Mouse (Mus musculus) neutrophil, adult 5-6 weeks (primary cell): Measurements from ENCODE around the gene Usp19. TPM values are rescaled to one million over a fixed set of nuclear protein-coding genes. Genes with fewer than 3 reads are reported as not detected.

Experiments
- ATAC-seq: fragments of 151-379, 151-347 bp; 2 replicates; pipeline ENCODE4 v1.8.0; 2017; ENCODE audit warnings: mild to moderate bottlenecking, moderate TSS enrichment; ENCODE audit not compliant: insufficient number of reproducible peaks, poor library complexity, low FRiP score, severe bottlenecking; ENCODE audit errors: extremely low read depth
- total RNA-seq: library from RNA; stranded (forward); fragments of 200-1000 nt; gene quantifications from 2 replicates; pipeline ENCODE4 v1.2.3, GENCODE M21; 2017

Usp19 gene
- total RNA-seq, 1 experiment from 2014 or later: 106 TPM

- no peak for ATAC-seq
Observed at GRCm38 (mm10) chr9:108462192-108462591, 28.2 kb upstream of the Usp19 start.

GRCm38 (mm10) chr9:108463713-108464112, 26.7 kb upstream of the Usp19 start:
- ATAC-seq: no peak

GRCm38 (mm10) chr9:108466219-108466618, 24.2 kb upstream of the Usp19 start:
- no peak for ATAC-seq

- no peak for ATAC-seq
Observed at GRCm38 (mm10) chr9:108469430-108469829, 21.0 kb upstream of the Usp19 start.

GRCm38 (mm10) chr9:108469845-108470244, 20.6 kb upstream of the Usp19 start:
- ATAC-seq: no peak

GRCm38 (mm10) chr9:108474528-108474927, 15.9 kb upstream of the Usp19 start:
- no peak for ATAC-seq

GRCm38 (mm10) chr9:108478638-108479156, 11.7 kb upstream of the Usp19 start:
- no peak for ATAC-seq

GRCm38 (mm10) chr9:108479241-108479640, 11.2 kb upstream of the Usp19 start:
- no peak for ATAC-seq

GRCm38 (mm10) chr9:108479721-108480351, 10.6 kb upstream of the Usp19 start, which contains the start of gene Lamb2:
Lamb2 (plus strand) TSS chr9:108479736.
- ATAC-seq: no peak

GRCm38 (mm10) chr9:108480813-108481519, 9.4 kb upstream of the Usp19 start:
- ATAC-seq: no peak

- ATAC-seq: no peak
Observed at GRCm38 (mm10) chr9:108481520-108482210, 8.7 kb upstream of the Usp19 start.

GRCm38 (mm10) chr9:108483051-108483790, 7.2 kb upstream of the Usp19 start:
- ATAC-seq: no peak

- no peak for ATAC-seq
Observed at GRCm38 (mm10) chr9:108484021-108484420, 6.4 kb upstream of the Usp19 start.

GRCm38 (mm10) chr9:108485301-108485875, 5.0 kb upstream of the Usp19 start:
- no peak for ATAC-seq

- ATAC-seq: no peak
Observed at GRCm38 (mm10) chr9:108486973-108487530, 3.4 kb upstream of the Usp19 start.

- ATAC-seq: no peak
Observed at GRCm38 (mm10) chr9:108488403-108488802, 2.0 kb upstream of the Usp19 start.

GRCm38 (mm10) chr9:108489215-108489614, 1.2 kb upstream of the Usp19 start:
- no peak for ATAC-seq

GRCm38 (mm10) chr9:108489702-108490558, 472 bp upstream of the Usp19 start:
- ATAC-seq: no peak
